29 mouse cellular contexts compared by ENCODE assay signal in the genomic region with DNA sequence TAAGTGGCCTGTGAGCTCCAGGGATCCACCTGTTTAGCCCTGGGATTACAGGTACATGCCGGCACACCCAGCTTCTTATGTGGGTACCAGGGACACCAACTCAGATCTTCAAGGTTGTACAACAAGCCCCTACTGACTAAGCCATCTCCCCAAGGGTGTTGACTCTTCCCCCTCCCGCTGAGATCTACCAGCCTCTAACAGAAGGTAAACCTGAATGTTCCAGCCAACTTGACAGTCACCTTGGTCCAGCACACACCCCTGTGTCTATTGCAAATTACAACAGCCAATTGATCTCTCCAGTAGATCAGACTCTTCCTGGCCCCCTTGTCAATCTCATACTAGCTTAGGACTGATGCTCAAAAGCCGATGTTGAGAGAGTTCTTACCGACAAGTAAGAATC.
"Had no signal": no experiment of that assay in that cellular context is flagged by ENCODE, and none has a peak within 500 bp of the region (broad histone marks: within the 10 kb centered on the region; RNA-seq: fewer than 3 reads in every experiment).

No protein-coding gene starts in this region.

- H3K9ac ChIP-seq: limb, embryonic 12.5 days; limb, embryonic 13.5 days; limb, embryonic 15.5 days; liver, embryonic 12.5 days; liver, embryonic 13.5 days; liver, embryonic 14.5 days; liver, embryonic 15.5 days; liver, postnatal 0 days; lung, embryonic 14.5 days; lung, embryonic 15.5 days; midbrain, embryonic 12.5 days; midbrain, embryonic 13.5 days; midbrain, embryonic 15.5 days had no signal

- H3K27me3 ChIP-seq: lung, embryonic 15.5 days had no signal

- H3K36me3 ChIP-seq: limb, embryonic 10.5 days; limb, embryonic 12.5 days; limb, embryonic 13.5 days; limb, embryonic 15.5 days; liver, embryonic 12.5 days; liver, embryonic 13.5 days; liver, embryonic 15.5 days; lung, embryonic 15.5 days; midbrain, embryonic 10.5 days; midbrain, embryonic 12.5 days; midbrain, embryonic 13.5 days; midbrain, embryonic 15.5 days had no signal

- H3K9me3 ChIP-seq: limb, embryonic 10.5 days; limb, embryonic 12.5 days; limb, embryonic 13.5 days; limb, embryonic 15.5 days; liver, embryonic 12.5 days; liver, embryonic 13.5 days; liver, embryonic 15.5 days; lung, embryonic 15.5 days; megakaryocyte, embryonic 14.5 days; midbrain, embryonic 10.5 days; midbrain, embryonic 12.5 days; midbrain, embryonic 13.5 days; midbrain, embryonic 15.5 days had no signal

- DNase-seq: left cerebral cortex, postnatal 4 days; liver; liver, embryonic 13.5 days; liver, postnatal 0 days; lung, adult 18-20 months; lung, adult 2 months; lung, embryonic 14.5 days; lung, postnatal 10 days; lung, postnatal 14 days; lung, postnatal 36 days; lung, postnatal 4 days; midbrain, embryonic 14.5 days had no signal

- H3K27ac ChIP-seq: limb, embryonic 10.5 days; limb, embryonic 12.5 days; limb, embryonic 13.5 days; limb, embryonic 15.5 days; liver, embryonic 12.5 days; liver, embryonic 13.5 days; liver, embryonic 14.5 days; liver, embryonic 15.5 days; lung, embryonic 15.5 days; macrophage; midbrain, embryonic 10.5 days; midbrain, embryonic 12.5 days; midbrain, embryonic 13.5 days; midbrain, embryonic 15.5 days had no signal

- H3K4me3 ChIP-seq: limb, embryonic 10.5 days; limb, embryonic 12.5 days; limb, embryonic 13.5 days; limb, embryonic 15.5 days; liver, embryonic 12.5 days; liver, embryonic 13.5 days; liver, embryonic 15.5 days; lung, embryonic 15.5 days; megakaryocyte, embryonic 14.5 days; midbrain, embryonic 13.5 days; midbrain, embryonic 15.5 days; myocyte had no signal

- ATAC-seq: liver, embryonic 12.5 days; liver, postnatal 0 days; lung, postnatal 0 days; midbrain, embryonic 13.5 days; midbrain, embryonic 15.5 days; midbrain, embryonic 16.5 days had no signal

- H3K4me2 ChIP-seq: limb, embryonic 15.5 days; liver, embryonic 13.5 days; liver, embryonic 15.5 days; lung, embryonic 15.5 days had no signal
